Mouse (Mus musculus): Measurements from ENCODE around the gene Poln.

The Poln gene

GRCm38 (mm10) chr5:33982731-33983259 lies 186.5 kb downstream of the Poln start:
- DNase-seq, result no peak

- no peak for DNase-seq
These were observed 193.0 kb downstream of the Poln start for GRCm38 (mm10) chr5:33976267-33976666.

GRCm38 (mm10) chr5:33974736-33975135 lies 194.5 kb downstream of the Poln start:
- DNase-seq, result no peak

GRCm38 (mm10) chr5:33959382-33959781 lies 209.9 kb downstream of the Poln start:
- DNase-seq, result no peak
